Mouse (Mus musculus): Measurements from ENCODE around the gene Pank1.

Pank1 gene

DNA sequence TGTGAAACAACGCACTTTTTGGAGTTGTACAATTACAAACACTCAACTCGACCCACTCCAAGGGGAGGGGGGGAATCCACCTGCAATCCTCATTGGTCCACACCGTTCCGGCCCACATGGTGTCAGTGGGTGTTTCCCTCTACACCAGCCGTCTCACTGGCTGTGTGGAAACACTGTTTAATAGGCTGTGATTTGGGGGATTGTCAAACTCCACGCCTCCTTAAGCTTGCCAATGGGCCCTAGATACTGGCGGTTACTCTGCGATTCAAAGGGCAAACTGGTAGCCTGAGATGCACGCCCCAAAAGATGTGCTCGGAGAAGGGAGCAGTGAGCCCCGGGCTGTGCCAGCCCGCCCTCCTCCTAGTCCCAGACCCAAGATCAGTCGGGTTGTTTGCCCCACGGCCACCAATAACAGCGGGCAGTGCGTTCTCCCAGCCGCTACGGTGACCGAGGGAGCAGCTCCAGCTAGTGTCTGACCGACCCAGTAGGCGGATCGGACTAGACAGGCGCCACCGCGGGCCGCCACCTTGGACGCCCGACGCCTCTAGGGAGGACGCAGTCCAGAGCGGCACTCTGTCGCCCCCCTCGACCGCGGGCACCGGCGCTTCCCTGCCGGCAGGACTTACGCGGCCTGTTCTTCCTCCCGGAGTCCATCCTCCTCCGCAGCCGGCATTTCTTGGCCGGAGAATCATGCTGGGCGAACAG lies 1.2 kb downstream of the Pank1 start:
- peak; percentile 72 to 77 for DNase-seq

DNA sequence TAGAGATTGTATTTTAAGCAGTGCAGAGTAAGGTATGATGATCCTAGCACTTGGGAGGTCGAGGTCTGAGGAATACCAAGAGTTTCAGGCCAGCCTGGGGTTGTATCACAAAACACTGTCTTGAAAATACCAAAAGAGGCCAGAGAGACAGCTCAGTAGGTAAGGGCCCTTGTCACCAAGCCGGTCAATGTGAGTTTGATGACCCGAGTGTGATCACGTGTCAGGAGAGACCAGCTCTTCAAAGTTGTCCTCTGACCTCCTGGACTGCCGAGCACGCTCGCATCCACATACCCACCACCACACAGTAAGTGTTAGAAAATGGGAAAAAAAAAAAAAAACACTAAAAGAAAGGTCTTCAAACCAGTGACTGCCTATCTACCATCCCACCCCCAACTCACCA lies 2.6 kb downstream of the Pank1 start:
- DNase-seq = no peak

- no peak for DNase-seq
Observed at GRCm38 (mm10) chr19:34869375-34869774, 9.9 kb downstream of the Pank1 start.

GRCm38 (mm10) chr19:34868093-34868741 lies 11.0 kb downstream of the Pank1 start:
- DNase-seq = no peak

- no peak for DNase-seq
Observed at GRCm38 (mm10) chr19:34863737-34864136, 15.5 kb downstream of the Pank1 start.

DNA sequence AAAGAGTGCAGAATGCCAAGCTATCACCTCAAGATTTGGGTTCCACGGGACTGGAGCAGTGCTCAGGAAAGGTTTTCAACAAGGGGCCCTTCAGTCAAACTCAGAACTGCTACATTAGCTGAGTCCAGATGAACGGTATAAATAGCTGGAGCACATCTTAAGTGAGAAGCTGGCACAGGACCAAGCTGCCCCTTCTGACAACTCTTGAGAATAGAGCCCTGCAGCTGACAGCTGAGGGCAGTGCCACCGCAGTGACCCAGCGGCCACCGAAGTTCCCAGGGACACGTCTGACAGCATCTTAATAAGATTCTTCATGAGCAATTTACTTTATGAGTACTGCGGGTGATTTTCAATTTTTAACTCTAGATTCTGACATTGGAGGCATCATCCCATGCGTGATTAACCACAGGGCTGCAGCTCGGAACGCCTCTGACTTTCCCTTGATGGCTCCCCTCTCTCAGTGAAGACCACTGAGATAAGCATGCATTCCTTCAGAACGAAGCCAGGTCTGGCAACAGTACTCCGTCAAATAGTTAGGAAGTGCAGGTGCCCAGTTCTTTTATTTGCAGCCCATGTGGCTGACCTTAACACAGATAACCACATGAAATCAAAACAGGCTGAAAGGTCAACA lies 23.1 kb downstream of the Pank1 start:
- DNase-seq = peak in 1 of 2 experiments; percentile 7

- DNase-seq = no peak
Observed at GRCm38 (mm10) chr19:34851161-34851560, 28.1 kb downstream of the Pank1 start.

GRCm38 (mm10) chr19:34849426-34849825 lies 29.8 kb downstream of the Pank1 start:
- no peak for DNase-seq

- DNase-seq = no peak
Observed at GRCm38 (mm10) chr19:34848164-34848563, 31.1 kb downstream of the Pank1 start.

GRCm38 (mm10) chr19:34847103-34847502 lies 32.2 kb downstream of the Pank1 start:
- no peak for DNase-seq

DNA sequence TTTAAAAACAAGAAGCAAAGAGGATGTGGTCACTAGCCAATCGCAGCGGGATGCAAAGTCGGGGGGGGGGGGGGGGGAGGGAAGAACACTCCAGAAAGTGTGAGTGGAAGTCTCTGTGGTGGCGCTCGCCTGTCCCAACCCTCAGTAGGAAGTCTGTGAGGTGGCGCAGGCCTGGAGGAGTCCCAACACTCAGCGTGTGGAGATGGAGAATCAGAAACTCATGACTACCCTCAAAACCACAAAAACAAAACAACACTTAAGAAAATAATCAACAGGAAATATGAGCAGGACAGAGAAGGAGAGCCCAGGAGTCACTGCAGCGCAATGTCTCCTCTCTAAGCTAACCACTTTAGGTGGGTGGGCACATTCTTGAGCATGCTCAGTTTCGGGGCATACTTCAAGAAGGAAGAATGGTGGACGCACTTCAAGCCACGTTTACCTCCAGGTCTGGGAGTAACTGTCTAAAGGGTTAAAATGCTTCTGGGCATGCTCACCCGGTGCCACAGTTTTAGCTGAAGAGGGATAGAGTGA lies 32.7 kb downstream of the Pank1 start:
- DNase-seq = no peak

GRCm38 (mm10) chr19:34846005-34846404 lies 33.2 kb downstream of the Pank1 start:
- DNase-seq = no peak

GRCm38 (mm10) chr19:34845331-34845730 lies 33.9 kb downstream of the Pank1 start:
- no peak for DNase-seq

DNA sequence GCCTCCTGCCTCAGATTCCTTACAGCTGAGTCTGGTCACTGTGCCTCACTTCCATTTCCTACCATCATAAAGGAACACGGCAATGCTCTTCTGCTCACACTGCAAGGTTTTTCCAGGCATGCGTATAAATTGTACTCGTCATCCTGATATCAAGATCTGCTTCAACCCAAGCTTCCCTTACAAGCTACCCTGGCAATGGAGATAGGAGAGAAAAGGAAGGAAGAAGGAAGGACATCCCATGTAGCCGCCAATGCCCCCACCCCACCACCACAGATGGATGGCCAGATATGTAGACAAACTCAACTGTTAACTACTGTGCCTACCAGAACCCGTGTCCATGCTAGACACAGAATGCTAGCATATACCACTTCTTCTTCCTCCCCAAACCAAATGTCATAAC lies 34.5 kb downstream of the Pank1 start:
- no peak for DNase-seq

DNA sequence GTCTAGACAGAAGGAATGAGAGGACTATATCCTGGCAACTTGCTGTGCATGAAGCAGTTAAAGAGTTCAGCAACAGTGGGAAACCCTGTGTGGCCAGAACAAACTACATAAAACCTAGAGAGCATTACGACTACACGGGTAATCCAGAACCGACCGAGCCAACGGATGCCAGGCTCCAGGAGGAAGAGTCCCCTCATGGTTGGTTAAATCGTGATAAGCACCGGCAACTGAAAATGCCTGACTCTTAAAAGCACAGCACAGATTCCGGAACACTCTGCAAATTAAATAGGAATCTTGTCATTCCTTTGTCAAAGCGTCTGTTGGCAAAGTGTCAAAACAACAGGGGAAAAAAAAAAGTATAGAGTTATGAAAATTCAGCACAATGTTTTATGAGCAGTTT lies 35.2 kb downstream of the Pank1 start:
- no peak for DNase-seq

DNA sequence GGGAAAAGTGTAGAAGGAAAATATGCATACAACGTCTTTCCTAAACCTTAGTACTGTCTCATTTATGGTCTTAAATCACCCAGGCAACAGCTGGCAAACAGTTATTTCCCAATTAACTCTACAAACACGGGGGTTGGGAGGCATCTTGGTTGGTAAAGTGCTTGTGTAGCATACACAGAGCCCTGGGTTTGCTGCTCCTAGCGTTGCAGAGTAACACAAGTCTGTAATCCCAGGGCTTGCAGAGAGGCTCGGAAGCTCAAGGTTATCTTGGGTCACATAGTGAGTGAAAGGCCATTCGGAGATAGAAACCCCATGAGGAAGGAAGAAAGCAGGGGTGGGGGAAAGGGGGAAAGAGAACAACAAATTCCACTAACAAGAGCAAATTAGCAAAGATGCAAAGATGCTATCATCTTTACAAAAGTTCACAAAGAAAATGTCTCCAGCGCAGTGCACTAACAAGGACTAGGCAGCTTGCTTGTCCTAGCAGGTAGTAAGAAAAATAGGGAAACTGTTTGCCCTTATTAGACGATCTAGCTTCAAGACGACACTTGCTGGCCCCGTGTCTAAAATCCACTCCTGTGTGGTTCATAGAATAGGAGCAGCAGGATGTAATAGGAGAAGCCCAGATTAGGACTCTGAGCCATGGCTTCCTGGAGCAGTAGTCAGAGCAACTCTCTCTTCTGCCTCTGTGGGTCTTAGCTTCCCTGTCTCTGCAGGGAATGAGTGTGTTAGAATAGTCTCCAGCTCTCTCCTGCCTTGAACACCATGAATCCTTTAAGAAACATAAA lies 37.3 kb downstream of the Pank1 start:
- DNase-seq = no peak

DNA sequence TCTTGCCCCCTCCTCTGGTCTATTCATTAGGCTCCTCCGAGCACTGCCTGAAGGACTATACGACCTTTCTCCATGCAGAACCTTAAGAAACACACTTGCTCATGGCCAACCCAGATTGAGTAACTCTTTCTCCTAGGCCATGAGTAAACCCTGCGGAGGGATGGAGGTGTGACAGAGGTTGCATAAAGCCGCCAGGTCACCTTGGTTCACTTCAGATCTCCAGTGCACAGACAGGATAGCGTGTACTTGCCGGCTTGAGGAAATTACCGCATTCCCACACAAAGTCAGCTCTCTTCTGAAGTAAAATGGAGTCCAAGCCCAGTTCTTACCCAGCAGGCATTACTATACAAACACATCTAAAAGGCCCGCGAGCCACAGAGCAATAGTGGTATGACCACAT lies 40.6 kb downstream of the Pank1 start:
- no peak for DNase-seq

DNA sequence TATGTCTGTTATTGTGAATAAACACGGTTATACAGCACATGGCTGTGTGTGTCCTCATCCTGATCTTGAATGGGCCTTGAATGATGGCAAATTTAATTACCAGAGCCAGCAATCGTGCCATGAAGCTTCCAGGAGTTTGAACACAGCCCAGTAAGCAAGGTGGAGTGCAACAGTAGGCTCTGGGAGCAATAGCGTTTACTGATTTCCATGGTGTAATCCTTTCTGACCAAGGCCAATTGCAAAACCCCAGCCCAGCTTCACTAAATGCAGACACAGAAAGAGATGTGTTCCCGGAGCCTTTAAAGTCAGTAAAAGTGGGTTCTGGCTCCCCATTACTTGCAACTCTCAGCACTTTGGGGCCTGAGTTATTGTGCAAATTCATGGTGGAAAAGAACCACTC lies 47.6 kb downstream of the Pank1 start:
- no peak for DNase-seq

DNA sequence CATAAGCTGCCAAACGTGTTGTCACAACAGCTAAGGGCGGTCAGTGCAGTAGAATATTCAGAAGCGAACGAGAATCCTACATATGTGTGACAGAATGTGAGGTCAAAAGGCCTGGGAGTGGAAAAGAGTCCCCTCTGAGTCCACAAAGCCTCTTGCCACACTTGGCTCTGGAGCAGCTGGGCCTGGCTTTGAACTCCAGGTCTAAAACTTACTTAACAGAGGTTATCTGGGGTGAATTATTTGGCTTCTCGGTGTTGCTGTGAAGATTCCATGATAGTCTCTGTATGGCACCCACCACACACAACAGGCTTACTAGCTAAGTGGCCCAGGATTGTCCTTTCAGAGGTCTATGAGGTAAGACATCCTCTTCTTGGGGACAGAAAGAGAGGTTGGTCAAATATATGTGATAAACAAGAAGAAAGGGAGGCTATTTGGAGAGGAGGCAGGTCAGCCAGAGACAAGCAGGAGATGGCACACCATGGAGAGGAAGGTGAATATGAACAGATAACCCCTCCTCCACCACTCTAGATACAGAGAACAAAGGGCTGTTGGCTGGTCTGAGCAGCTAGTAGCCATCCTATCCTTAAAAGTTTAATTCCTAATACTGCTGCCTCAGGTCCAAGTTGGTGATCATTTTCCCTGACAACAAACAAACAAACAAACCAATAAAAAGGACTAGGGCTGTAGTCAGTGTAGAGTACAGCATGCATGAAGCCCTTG lies 51.2 kb downstream of the Pank1 start:
- no peak for DNase-seq

DNA sequence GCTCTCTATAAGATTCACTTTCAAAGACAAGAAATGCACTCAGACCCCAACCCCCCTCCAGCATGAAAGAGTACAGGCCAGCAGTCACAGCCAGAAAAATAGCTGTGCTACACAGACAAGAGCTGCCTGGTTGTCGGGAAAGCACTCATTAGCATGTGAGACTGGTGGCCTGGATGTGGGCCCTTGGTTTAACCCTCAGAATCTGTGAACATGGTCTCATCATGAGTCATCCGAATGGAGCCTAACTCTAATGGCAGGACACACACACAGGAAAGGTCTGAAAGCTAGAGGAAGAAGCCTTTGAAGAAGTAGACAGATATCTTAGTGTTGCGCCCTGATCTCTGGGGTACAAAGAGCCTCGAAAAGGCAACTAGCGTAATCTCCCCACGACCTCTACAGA lies 51.8 kb downstream of the Pank1 start:
- no peak for DNase-seq

DNA sequence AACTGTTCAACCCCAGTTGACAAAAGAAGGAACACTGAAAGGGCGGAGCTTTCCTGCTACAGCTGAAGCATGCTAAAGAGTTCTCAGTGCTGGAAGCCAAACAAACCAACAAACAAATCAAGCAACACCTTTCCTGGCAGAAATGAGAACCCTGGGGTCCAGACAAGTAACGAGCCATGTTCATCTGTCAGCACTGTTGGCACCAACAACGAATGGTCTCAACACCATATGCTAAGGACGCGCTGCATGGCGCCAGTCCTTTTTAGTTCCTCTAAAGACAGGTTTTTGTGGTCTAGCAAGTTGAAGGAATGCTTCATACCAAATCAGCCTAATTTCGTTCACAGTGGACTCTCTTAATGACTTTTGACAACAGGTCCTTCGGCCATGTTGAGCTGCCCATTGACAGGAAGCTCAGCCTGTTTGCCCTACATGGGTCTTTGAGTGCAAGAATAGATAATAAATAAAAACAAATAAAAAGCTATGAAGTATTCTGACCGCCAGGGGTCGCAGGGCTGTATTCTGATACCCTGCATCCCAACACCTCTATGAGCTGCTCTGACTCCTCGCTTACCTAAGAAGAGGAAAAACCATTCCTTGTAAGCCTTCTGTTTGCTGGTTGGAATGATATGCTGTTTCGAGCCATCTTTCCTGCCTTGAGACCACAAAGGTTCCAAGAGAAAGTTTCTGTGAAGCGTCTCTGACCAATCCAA lies 53.2 kb downstream of the Pank1 start:
- peak; percentile 50 to 65 for DNase-seq
